Mouse (Mus musculus): ENCODE data around the gene Med27.

DNA sequence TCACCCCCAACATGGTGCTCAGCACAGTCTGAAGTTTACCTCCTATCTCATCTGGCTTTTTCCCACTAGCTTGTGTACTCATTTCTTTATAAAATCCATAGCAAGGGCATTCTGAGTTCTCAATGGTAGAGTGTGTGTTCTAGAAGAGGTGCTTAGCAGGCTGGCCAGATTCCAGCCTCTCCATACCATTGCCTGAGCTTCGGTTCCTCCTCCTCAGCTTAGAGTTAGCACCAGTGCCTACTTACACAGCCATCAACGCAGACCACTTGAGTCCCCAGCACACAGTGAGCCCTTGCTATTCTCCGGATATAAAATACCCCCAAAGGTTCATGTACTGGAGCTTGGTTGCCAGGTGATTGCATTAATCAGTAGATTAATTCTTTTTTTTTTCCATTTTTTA lies 54.2 kb downstream of the Med27 start:
- TF ChIP-seq CTCF (IDR thresholded peaks at IDR 0.05; ENCODE audit: control insufficient read depth, insufficient read depth, low read length) (no peak), POLR2A (IDR thresholded peaks at IDR 0.05; ENCODE audit: borderline replicate concordance, control insufficient read depth, low read depth, low read length) (no peak)
